Mouse (Mus musculus) C2C12 (cell line): ENCODE measurements at regions not wholly inside any gene's neighbourhood (a gene's known extent, or its start where the extent isn't known, plus 50 kb on each side); places are given as distances from the start of the nearest gene placed in this dataset.

Experiments used
- H3K27me3 ChIP-seq: one replicate; pipeline ENCODE4 v1.6.1; 2011; ENCODE audit not compliant: control insufficient read depth, insufficient read depth, insufficient read length
- H3K36me3 ChIP-seq: one replicate; pipeline ENCODE4 v1.6.1; 2011; ENCODE audit not compliant: control insufficient read depth, insufficient read depth
- H3K4me3 ChIP-seq: one replicate; pipeline ENCODE4 v1.5.1; 2011; ENCODE audit warnings: mild to moderate bottlenecking, control low read depth; ENCODE audit not compliant: poor library complexity, insufficient read depth, severe bottlenecking
- H3K79me2 ChIP-seq: one replicate; pipeline ENCODE4 v1.6.1; 2011; ENCODE audit not compliant: control insufficient read depth, insufficient read depth
- H3K79me3 ChIP-seq: one replicate; pipeline ENCODE4 v1.6.1; 2011; ENCODE audit warnings: low read depth, control low read depth
- H3ac ChIP-seq: one replicate; pipeline ENCODE3; 2011; ENCODE audit warnings: low read depth; ENCODE audit not compliant: control insufficient read depth, insufficient read length
- CEBPB ChIP-seq: IDR thresholded peaks from one replicate; pipeline ENCODE4 v1.6.1; 2011; ENCODE audit warnings: low read depth, mild to moderate bottlenecking, control low read depth, moderate library complexity
- CTCF ChIP-seq: IDR thresholded peaks from one replicate; pipeline ENCODE4 v1.5.1; 2011; ENCODE audit not compliant: control insufficient read depth, insufficient read depth, insufficient read length
- FOSL1 ChIP-seq: IDR thresholded peaks from one replicate; pipeline ENCODE4 v1.8.0; 2011; ENCODE audit warnings: mild to moderate bottlenecking, low read length; ENCODE audit not compliant: poor library complexity, insufficient read depth, severe bottlenecking
- MAX ChIP-seq: IDR thresholded peaks from one replicate; pipeline ENCODE4 v1.6.1; 2011; ENCODE audit warnings: mild to moderate bottlenecking, control low read depth
- MYOD1 ChIP-seq: IDR thresholded peaks from one replicate; pipeline ENCODE4 v1.6.1; 2011; ENCODE audit warnings: low read depth; ENCODE audit not compliant: control insufficient read depth, insufficient read length
- MYOG ChIP-seq: IDR thresholded peaks from one replicate; pipeline ENCODE4 v1.6.1; 2011; ENCODE audit not compliant: control insufficient read depth, insufficient read length; ENCODE audit errors: extremely low read depth
- USF1 ChIP-seq: IDR thresholded peaks from one replicate; pipeline ENCODE4 v1.6.1; 2011; ENCODE audit warnings: low read depth, mild to moderate bottlenecking, control low read depth, moderate library complexity

DNA sequence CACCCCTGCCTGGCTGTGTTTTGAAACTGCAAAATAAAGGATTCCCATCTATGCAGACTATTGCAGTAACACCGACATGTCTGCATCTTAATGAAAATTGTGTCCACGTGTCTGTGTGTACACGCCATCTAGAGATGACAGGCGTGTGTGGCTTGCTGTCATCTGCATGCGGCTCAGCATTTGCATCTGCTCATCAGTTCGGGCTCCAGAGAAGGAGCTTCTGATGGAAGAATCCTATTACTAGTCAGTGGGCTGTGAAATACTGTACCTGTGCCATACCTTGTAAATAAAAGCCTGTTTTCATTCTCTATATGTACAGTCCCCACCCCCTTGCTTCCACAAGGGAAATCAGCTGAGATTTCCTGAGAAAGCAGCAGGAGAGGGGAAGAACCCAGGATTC, 92.7 kb upstream of the Kirrel3 start:
- Histone ChIP-seq H3K4me3 (no peak overlapping the region), H3K36me3 (no peaks in the 10 kb centered on the region), H3K79me2 (no peaks in the 10 kb centered on the region), H3ac (no peak overlapping the region), H3K27me3 (no peaks in the 10 kb centered on the region), H3K79me3 (no peaks in the 10 kb centered on the region)
- TF ChIP-seq CTCF (no peak), USF1 (no peak), MAX (no peak), CEBPB (no peak), FOSL1 (no peak), MYOD1 (no peak), MYOG (no peak)

DNA sequence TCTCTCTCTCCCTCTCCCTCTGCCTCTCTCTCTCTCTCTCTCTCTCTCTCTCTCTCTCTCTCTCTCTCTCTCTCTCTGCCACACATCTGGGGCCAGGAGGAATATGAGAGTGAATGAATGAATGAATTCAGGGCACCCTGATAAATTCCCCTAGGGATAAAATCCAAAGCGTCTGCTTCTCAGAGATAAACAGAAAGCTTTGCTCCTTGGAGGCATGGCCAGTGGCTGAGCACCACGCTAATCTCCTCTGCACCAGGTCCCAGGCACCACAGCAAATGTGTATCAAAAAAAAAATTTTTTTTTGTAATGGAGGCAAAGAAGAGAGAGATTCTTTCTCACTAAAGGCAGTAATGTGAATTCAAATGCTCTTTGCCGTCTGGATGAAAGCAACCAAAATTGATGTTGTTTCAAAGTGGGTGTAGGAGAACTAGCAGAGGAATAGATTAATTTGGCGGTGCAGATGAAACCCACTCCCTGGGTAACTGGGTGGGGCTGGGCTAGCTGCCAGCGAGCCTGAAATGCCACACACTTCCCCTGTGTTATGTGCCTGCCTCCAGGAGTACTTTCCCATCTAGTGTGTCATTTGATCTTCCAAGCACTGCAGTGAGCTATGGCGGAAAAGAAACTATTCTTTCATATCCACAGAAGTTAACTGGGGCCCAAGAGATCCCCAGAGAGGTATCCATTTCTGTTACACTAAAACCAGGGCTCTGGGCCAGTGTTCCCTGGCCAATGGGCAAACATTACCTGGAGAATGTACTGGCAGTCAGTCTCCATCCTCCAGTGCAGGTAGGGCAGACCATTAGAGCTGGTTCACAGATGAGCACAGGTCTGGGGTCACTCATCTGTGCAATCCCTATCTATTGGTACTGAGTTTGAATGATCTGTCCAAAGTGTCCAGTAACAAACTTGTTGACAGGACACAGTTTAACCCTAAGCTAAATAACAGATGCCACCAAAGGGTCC, 89.6 kb upstream of the Kirrel3 start:
- Histone ChIP-seq H3K79me2 (no peaks in the 10 kb centered on the region), H3K79me3 (no peaks in the 10 kb centered on the region), H3ac (no peak overlapping the region), H3K36me3 (no peaks in the 10 kb centered on the region), H3K27me3 (no peaks in the 10 kb centered on the region), H3K4me3 (no peak overlapping the region)
- TF ChIP-seq MYOD1 (no peak), USF1 (no peak), FOSL1 (no peak), MYOG (no peak), CTCF (no peak), MAX (no peak), CEBPB (no peak)

DNA sequence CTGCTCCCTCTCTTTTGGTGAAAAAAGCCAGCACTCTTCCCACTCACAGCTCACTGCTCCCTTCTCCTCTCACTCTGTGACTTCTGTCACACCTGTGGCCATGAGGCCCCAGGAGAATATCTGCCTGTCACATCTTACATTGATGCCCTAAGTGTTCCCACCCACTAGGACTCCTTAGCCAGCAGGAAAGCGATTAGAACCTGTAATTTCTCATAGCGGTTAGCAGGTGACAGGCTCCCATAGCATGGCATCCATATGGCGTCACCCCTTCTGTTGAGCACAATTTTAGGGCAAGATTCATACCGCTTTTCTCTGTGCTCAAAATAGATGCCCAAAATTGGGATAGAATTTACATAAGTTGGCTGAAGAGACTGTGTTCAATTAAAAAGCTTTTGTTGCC, 74.0 kb upstream of the Kirrel3 start:
- no peaks in the 10 kb centered on the region for H3K36me3 ChIP-seq
- H3K79me3 ChIP-seq, result no peaks in the 10 kb centered on the region
- H3K27me3 ChIP-seq, result no peaks in the 10 kb centered on the region
- TF ChIP-seq FOSL1 (no peak), MYOD1 (no peak), MAX (no peak), CEBPB (no peak), MYOG (no peak), USF1 (no peak), CTCF (no peak)
- no peak overlapping the region for H3ac ChIP-seq
- H3K79me2 ChIP-seq, result no peaks in the 10 kb centered on the region
- no peak overlapping the region for H3K4me3 ChIP-seq

DNA sequence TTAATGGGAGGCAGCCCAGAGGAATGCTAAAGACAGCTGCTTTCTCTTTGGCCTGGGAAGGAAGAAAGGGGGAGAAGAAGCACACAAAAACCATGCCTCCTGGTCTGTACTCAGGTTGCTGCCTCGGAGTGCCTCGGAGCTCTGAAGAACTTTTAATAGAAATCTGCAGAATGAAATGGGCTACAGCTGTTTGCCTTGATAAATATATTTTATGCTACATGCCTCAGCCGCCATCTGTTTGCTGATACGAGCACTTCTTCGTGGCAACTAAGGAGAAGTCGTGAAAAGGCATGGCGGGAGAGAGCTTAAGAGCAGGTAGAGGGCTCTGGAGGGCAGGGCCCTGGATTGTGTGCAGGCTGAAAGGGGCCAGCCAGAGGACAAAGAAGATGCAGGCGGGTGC, 69.5 kb upstream of the Kirrel3 start:
- no peak overlapping the region for H3K4me3 ChIP-seq
- H3ac ChIP-seq, result no peak overlapping the region
- no peaks in the 10 kb centered on the region for H3K27me3 ChIP-seq

DNA sequence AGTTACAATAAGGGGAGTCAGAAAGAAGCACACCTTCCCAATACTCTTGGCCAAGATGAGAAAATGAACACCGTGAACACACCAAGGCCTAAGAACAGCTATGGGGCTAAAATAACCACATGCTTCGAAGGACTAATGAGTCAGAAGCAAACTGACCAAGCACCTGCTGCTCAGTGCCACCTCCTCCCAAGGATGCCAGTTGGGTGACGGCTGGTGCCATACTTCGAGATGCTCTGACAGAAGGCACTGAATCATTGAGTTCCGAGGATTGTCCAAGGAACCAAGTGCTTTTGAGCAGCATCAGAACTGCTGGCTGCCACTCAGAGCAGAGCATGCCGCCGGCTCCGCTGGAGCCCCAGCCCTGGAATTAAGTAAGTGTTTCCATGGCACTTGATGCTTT, 67.6 kb upstream of the Kirrel3 start:
- no peaks in the 10 kb centered on the region for H3K27me3 ChIP-seq
- no peaks in the 10 kb centered on the region for H3K36me3 ChIP-seq
- no peaks in the 10 kb centered on the region for H3K79me2 ChIP-seq
- H3K4me3 ChIP-seq, result no peak overlapping the region
- H3ac ChIP-seq, result no peak overlapping the region
- H3K79me3 ChIP-seq, result no peaks in the 10 kb centered on the region
- TF ChIP-seq CEBPB (no peak), MYOD1 (peak; percentile 4), USF1 (no peak), MAX (no peak), CTCF (no peak)

More for the DNA sequence above, 69.5 kb upstream of the Kirrel3 start:
- Histone ChIP-seq H3K36me3 (no peaks in the 10 kb centered on the region), H3K79me3 (no peaks in the 10 kb centered on the region), H3K79me2 (no peaks in the 10 kb centered on the region)
- no peak for TF ChIP-seq USF1
- TF ChIP-seq FOSL1, result no peak
- TF ChIP-seq MYOD1, result no peak
- TF ChIP-seq CEBPB, result no peak
- TF ChIP-seq CTCF, result no peak
- TF ChIP-seq MAX, result no peak
- TF ChIP-seq MYOG, result no peak

DNA sequence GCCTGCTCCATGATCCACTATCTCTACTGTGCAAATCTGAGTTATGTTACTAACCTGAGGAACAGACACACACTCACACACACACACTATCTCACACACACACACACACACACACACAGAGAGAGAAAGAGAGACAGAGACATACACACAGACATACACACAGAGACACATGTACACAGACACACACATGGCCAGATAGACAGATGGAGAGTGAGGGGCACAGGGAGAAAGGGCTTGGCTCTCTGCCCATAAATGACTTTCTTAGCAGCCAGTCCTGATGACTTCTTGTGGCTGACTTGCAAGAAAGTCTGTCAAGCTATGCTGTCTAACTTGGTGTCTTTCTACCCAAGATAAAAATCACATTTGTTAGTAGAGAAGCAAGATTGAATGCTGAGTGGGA, 63.7 kb upstream of the Kirrel3 start:
- Histone ChIP-seq H3K79me2 (no peaks in the 10 kb centered on the region), H3K27me3 (no peaks in the 10 kb centered on the region), H3ac (no peak overlapping the region), H3K36me3 (no peaks in the 10 kb centered on the region), H3K79me3 (no peaks in the 10 kb centered on the region), H3K4me3 (no peak overlapping the region)
- no peak for TF ChIP-seq FOSL1
- no peak for TF ChIP-seq CTCF
- TF ChIP-seq MAX, result no peak
- no peak for TF ChIP-seq MYOG
- no peak for TF ChIP-seq USF1
- TF ChIP-seq CEBPB, result no peak
- TF ChIP-seq MYOD1, result no peak
